Mouse (Mus musculus) kidney, embryonic 15.5 days (tissue): ENCODE results near the gene Olfr1406. TPM values are rescaled to one million over a fixed set of nuclear protein-coding genes. Genes with fewer than 3 reads are reported as not detected.

ENCODE experiments used
- polyA plus RNA-seq: library from polyadenylated mRNA; unstranded; fragments of >200 nt; fragmentation: Nextera tagmentation; extraction: Ambion mirVana; gene quantifications from 2 replicates; pipeline ENCODE4 v1.2.1, GENCODE M21; 2015

Gene Olfr1406
- polyA plus RNA-seq, 1 experiment from 2014 or later, result not detected

Other genes with a start within 250 kb of the Olfr1406 start
- gene Olfr16, start 240.2 kb downstream of the Olfr1406 start, polyA plus RNA-seq, result not detected in 2 replicates
- not detected in 2 replicates for gene Olfr1408, start 53.3 kb downstream of the Olfr1406 start, polyA plus RNA-seq
- not detected in 2 replicates for gene Olfr218, start 7.2 kb upstream of the Olfr1406 start, polyA plus RNA-seq
- gene Olfr1404, start 21.8 kb upstream of the Olfr1406 start, polyA plus RNA-seq, result not detected in 2 replicates
- gene Fcer1a, start 36.6 kb upstream of the Olfr1406 start, polyA plus RNA-seq, result 0.16 TPM in 1 of 2 replicates, not detected in the other
- not detected in 2 replicates for gene Olfr418, start 75.4 kb upstream of the Olfr1406 start, polyA plus RNA-seq
- not detected in 2 replicates for gene Mptx2, start 87.1 kb upstream of the Olfr1406 start, polyA plus RNA-seq
- 0.82 and 1.0 TPM in 2 replicates for gene Ackr1, start 143.1 kb upstream of the Olfr1406 start, polyA plus RNA-seq
- gene Aim2, start 160.2 kb upstream of the Olfr1406 start, polyA plus RNA-seq, result 2.7 and 2.9 TPM in 2 replicates
- 0.71 and 1.3 TPM in 2 replicates for gene Cadm3, start 177.1 kb upstream of the Olfr1406 start, polyA plus RNA-seq